Mouse (Mus musculus) kidney, postnatal 36 days (tissue): ENCODE results near the gene Paxbp1.

Experiments
- DNase-seq, 2 experiments: peaks; one replicate each; pipeline ENCODE4 v3.0.0; 2021 to 2022; ENCODE audit warnings: mixed read lengths in 2 of 2

Gene Paxbp1

DNA sequence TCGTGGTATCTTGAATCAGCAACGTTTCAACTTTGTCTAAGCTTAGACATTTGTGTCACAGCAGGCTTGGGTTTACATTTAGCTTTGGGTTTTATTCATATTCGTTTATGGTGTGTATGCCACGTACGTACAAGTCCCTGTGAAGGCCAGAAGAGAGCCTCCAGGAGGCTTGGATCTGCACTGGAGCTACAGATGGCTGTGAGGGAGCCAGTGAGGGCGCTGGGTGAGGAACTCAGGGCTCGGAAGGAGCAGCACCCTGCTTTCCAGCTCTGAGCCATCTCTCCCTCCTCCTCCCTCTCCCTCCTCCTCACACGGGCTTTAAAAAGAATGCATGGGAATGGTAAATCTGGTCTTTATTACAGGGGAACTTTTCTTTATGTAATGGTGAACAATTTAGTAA lies 9.3 kb upstream of the Paxbp1 start:
- no peak for DNase-seq

DNA sequence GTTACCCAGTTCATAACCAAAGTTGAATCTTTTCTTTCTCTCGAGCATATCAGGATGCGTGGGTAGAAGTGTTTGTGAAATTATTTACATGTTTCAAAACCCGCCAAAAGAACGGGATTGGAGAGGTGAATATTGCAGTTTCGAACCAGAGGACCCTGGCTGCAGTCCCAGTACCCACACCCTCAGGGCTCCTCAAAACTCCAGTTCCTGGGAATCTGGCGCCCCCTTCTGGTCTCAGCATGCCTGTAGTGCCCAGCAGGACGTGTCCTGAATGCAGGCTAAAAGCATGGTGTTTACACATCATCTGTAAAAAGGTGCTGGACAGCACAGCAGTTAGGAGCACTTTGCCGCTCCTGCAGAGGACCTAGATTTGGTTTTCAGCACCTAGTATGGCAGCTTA lies 1.2 kb upstream of the Paxbp1 start:
- DNase-seq: peak; percentile 27 to 73

DNA sequence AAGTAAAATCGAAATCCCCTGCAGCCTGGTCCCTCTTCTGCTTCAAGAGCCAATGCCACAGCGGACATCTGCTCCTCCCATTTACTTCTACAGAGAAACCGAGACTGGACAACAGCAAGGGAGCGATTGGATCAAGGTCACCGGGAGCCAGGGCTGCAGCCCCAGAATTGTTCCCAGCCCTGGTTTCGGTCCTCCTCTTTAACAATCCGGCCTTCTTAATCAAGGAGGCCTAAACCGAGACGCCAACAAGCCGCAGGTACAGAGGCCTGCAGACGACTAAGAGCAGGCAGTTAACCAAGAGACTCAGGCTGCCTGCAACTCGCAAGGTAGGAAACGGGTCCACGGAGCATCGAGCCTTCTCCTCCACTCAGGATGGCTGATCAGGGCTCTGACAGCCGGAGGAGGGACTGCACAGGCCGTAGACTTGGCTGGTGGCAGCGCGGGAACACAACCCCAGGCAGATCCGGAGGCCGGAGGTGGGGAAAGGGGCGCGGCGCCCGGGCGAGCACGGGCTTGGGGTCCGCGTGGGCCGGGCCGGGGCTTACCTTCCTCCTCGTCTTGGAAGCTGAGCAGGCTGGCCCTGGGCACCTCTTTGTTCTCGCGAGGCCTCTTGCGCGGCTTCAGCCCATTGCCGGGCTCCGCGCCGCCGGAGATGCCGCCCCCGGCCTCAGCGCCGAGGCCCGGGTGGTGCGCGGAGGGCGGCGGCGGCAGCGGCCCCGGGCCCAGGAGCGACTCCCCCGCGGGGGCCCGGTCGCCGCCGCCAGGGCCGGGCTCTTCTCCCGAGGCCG lies 688 bp downstream of the Paxbp1 start:
- DNase-seq: peak; percentile 64 to 77

DNA sequence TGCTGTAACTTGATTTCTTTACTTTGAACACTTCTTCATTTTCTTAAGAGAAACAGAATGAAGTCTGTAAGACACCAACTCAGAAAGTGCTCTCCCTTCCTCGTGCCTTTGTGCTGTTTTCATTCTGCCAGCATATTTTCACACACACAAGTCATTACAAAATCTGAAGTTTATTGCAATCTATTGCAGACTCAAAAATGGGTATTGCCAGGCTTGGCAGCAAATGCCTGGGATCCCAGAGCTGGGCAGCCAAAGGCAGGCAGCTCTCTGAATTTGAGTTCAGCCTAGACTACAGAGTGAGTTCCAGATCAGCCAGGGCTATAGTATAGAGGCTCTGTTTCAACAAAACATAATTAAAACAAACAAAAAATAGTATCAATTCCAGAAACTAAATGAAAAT lies 1.7 kb downstream of the Paxbp1 start:
- DNase-seq: no peak

DNA sequence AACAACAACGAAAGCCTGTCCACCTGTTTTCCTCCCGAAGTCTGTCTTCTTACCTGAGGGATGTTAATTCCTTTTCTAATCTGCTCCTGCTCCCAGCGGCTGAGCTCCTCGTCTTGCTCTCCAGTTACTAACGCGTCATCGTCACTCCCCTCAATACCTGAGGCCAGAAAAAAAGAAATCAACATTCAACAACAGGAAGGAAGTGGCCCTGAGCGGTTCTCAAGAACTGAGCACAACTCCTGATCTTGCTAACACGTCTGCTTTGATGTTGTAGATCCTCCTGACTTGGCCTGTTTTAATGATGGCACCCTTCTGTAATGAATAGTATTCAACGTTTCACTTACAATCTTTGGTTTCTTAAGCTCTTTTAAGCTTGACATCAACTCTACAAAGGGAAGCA lies 8.5 kb downstream of the Paxbp1 start:
- no peak for DNase-seq

DNA sequence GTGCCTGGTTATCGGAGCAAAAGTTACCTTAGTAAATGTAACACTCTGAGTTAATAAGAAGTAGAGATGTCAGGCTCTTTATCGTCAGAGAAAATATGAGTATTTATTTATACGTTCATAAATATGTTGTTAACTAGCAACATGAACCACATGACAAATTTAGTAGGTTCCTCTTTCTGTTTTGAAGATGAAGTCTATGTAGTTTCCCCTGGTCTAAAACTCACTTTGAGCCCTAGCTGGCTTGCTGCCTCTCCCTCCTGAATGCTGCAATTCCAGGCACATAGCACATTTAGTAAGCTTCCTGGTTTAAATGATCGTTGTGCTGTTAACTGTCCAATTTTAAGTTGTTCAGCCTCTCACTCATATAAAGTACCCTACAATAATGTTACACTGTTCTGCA lies 13.6 kb downstream of the Paxbp1 start:
- DNase-seq: no peak

DNA sequence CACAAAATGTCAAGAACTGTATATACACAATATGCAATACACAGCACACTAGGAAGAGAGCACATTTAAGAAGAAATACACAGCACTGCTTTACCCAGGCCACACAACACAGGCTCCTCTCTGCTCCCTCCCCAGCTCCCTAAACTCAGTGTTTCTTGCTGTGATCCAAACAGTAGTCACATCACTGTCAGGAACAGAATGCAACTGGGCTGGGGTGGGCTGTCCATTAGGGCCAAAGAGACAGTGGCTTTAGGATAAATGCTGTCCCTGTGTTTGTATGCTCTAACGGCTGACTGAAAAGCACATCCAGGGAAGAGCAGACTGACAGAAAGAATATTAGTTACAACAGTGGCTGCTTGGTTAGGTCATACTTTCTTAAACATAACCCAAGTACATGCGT lies 14.4 kb downstream of the Paxbp1 start:
- DNase-seq: no peak

DNA sequence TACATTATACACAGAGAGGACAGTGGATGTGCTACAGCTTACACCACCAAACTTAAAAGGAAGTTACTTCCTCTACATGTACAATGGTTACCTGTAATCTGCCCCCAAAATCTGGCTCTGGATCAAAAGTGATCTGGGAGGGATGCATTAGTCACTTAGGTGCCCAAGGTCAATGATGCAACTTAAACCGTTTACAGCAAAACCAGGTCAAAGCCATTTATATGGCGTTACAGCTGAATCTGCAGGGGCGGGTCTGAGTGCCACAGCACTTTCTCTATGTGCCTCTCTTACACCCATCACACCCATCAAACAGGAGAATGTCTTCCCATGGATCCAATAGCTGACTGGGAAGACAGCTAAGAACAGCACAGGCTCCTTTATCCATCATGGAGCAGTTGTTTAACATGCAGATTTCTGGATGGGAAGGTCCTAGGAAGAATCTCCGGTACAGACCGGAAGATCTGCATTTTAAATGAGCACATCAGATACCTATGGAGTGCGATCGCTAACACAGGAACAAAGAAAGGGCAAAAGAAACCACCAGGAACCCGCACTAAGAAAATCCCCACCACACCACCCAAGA lies 15.1 kb downstream of the Paxbp1 start:
- no peak for DNase-seq

DNA sequence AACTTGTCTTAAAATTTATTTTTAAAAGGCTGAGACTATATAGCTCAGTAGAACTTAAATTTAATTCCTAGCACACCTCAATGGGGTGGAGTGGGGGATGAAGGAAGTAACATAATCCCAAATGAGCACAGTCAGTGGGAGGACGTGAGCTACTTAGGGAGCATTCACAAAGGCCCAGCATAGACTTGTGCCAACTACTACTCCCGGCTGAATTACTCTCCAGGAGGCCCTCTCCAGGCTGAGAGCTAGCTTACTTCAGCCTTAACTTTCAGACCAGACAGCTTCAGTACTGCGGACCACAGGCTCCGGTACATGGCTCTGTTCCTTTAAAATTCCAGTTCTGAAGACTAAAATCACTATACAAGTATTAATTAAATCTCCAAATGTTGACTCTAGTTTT lies 18.1 kb downstream of the Paxbp1 start:
- no peak for DNase-seq

DNA sequence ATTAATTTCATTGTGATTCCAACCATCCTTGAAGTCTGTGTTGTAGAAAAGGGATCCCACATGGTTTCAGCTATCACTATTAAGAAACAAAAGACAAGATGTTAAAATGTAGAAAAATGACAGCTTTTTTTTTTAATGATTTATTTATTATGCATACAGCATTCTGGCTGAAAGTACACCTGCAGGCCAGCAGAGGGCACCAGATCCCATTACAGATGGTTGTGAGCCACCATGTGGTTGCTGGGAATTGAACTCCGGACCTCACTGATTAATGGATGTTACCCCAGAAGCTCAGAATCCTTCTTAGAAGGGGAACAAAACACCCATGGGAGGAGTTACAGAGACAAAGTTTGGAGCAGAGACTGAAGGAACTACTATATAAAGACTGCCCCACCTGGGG lies 21.0 kb downstream of the Paxbp1 start:
- peak in 1 of 2 experiments; percentile 58 for DNase-seq

DNA sequence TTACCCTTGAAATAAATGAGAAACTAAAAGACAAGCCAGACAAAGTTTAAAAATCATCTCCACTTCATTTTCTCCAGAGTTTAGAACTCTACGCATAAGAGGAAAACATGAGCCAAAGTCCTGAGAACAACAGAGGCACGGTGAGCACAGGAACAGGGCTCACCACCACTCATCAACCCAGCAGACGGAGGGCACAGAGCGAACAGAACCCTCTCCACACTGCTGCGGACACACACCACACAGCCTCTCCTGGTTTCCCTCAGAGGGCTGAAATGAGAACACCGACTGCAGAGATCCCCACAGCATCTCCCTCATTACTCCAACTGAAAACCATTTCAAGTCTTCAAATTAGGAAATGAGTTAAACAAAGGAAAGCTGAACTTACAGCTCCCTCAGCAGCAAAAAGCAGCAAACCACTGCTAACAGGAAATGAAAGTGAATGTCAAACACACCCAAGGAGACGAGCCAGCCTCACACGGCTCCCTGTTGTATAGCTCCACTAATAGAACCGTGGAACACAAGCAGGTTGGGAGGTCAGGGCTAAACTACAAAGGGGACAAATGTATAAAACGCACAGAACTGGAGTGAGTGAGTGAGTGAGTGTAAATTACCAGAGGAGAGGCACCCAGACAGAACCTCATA lies 23.4 kb downstream of the Paxbp1 start:
- DNase-seq: no peak

DNA sequence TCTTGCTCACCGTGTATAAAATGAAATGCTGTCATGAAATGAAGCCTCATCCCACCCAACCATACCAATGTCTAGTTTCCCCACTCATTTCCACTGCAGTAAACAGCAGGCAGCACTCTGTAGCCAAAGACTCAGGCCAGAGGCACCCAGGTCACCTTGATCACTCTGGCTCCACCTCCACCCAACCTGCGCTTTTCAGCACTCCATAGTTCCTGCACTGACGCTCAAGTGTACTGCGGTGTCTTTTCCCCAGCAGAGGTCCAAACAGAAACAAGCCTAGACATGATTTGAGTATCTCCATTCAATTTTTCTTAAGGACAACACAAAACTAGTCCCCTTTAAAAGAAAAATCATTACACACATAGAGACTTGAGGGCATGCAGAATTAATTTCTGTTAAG lies 24.9 kb downstream of the Paxbp1 start:
- no peak for DNase-seq

DNA sequence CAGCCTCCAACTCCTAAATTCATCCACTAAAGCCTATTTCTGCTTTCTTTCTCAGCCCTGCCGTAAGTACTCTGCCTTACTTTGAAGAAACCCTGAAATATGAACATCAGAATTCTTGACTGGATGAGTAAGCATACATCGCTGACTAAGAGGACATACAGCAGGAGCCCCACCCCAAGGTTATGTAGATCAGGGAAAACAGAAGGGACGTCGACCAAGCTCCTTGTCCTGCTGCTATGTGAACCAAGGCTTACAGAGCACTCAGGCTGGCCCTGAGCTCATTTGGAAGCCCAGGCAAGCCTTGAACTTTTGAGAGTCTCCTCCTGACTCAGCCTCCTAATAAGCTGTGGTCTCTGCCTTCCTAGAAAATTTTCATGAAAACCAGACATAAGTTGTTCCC lies 28.6 kb downstream of the Paxbp1 start:
- no peak for DNase-seq

DNA sequence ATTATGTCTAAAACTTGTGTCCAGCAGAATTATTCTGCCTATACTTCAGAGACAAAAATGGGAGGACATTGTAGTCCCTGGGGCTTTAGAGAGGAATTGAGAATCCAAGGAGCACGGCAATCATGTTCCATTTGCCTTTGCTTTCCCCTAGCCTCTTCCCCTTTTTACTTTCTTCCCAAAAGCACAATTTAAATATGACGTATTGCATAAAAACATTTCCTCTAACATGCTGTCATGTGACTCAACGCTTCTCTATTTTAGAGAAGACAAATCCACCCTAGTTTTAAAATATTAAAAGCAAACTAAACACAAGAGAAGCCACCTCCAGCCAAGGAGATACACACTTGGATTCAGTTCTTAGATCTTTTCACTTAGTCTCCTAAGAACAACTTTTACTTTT lies 32.5 kb downstream of the Paxbp1 start:
- DNase-seq: no peak

DNA sequence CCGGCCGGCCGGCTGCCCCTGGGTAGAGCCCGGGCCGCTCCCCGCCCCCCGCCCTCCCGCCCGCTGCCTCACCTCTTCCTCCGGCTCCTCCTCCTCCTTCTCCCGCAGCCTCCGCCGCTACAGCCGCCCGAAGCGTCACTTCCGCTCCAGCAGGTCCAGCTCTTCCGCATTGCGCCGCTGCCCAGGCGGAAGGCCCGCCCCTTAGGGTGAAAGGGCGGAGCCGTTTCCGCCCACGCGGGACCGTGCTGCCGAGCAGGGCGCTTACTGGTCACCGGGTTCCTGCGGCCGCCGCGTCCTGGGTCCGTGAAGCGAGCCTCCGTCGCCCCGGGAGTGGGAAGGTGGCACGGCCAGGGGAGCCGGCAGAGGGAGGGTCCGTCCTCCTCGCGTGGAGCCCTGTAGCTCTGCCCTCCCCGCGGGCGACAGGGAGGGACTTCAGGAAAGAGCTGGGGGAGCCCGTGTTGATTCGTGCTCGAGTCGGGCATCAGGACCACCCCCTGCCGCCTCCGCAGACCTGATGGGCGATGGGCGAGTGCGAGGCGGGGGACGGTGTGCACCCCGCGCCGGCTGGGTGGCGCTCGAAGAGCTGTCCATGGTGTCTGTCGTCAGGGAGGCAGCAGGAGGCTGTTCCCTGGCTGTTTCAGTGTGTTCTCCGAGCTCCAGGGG lies 33.2 kb downstream of the Paxbp1 start, which contains the start of gene Synj1:
Gene Synj1, minus strand, starts transcription at position 288 of the 663 bp plus-strand sequence.
- DNase-seq: peak; percentile 94

DNA sequence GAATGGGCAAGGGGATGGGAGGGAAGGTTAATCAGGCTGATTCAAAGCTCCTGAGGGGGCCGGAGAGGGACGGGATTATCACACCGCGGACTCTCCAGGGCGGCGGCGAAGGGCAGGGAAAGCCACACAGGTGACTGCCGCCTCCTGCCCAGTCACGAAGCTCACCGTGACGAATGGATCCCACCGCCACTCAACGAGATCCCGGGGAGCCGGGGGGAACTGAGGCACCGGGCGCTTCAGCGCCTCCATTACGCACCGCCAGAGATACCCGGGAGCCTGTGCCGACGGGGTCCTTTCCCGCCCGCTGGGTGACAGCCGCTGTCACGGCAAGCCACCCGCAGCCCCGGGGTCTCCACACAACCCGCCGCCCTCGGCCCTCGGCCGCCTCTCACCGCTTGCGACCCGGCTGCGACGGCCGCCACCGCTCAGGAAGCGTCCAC lies 33.7 kb downstream of the Paxbp1 start:
- DNase-seq: peak in 1 of 2 experiments; percentile 11

DNA sequence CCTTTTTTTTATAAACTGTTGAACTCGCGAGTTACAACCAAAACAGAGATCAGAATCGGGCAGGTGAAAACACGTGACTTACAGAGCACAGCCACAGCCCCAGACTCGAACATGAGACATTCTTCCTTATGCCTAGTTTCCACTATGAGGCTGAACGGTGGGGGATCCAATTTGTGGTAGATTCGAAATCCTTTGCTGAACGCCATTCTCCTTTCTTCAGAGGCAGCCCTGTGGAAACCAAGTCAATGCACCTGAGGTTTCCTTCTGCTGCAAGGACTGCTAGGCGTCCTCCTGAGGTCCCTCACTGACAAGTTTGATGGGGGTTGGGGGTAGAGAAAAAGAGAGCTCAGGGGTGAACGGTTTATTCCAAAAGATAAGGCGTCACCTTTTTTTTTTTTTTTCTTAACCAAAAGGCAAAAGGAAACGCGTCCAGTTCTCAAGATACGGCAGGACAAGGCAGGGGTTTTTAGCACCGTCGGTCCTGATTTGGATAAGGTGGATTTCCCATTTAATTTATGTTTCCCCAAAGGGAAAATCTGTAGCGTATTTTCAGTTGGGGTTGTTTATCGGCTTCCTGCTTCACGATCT lies 34.3 kb downstream of the Paxbp1 start:
- DNase-seq: no peak

DNA sequence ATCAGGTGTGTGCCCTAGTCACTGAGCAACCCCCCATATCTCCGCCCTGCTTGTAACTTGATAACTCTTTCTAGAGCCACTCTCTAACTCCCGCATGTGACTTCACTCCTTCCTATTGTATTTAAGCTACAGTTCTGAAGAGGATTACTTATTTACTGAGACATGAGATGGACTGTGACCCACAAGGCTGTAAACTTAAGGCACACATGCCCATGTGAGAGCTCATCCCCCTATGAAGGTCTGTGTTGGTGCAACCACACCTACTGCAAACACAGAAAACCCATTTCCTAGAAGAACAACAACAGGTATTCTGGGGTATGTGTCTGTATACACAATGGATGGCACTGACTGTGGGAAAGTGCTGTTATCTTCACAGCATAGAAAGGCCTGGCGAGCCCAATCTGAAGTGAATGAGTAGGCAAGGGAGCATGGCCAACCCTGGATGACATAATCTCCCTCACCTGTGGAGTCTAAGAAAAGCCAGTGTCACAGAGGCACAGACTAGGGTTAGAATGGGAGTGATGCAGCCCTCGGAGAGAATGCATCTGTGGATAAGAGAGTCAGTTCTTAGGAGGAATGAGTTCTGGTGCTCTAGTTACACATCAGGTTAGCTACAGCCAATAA lies 39.3 kb downstream of the Paxbp1 start:
- DNase-seq: peak in 1 of 2 experiments; percentile 19

DNA sequence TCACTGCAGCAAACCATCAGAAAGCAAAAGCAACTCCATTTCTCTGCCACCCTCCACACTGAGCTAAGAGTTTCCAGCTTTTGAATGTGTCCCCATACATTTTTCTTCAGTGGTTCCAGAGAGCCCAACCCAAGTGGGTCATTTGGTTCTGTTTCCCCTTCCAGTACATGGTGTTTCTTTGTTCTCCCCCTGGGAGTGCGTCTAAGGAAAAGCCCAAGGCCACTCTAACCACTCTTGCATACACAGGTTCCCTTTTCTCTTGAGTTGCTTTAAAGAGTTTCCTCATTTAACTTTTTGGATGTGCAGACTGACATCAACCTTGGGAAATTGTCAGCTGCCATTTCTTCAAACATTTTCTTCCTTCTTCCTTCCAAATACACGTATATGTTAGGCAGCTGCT lies 43.2 kb downstream of the Paxbp1 start:
- DNase-seq: no peak

DNA sequence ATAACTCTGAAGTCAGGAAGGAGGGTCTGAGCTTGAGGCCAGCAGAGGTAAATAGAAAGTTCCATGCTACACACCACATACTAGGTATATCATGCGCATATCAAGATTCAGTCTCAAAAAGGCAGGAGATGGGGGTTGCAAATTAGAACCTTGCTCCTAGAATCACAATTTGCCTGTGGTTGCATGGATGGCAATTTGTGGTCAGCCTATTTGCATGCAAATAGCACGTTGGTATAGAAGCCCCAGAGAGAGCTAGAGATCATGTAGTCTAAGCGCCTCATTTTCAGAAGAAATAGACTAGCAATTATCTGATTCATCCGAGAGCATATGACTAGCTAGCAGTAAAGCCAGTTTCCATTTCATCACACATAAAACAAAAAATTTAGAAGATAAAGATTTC lies 44.5 kb downstream of the Paxbp1 start:
- no peak for DNase-seq

DNA sequence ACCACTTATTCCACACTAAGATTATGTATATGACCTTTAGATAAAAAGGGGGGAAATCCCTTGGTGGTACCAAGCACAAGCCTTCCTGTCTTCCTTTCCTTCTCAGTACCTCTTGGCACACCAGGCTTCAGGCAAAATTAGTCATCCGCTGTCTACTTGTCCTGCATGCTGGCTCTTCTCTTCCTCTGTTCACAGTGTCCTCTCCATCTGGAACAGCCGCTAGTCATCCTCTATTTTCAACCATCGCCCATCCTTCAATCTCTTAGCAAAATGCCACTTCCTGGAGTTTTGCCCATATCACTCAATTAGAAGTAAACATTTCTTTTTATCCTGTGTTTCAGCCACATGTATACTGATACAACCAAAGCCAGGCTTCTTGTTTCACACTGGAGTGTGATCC lies 46.5 kb downstream of the Paxbp1 start:
- DNase-seq: no peak
